Mouse (Mus musculus): ENCODE measurements around the gene Fras1.
A peak's percentile ranks its signal among the peaks of the same experiment; 100 is the strongest.

The Fras1 gene

DNA sequence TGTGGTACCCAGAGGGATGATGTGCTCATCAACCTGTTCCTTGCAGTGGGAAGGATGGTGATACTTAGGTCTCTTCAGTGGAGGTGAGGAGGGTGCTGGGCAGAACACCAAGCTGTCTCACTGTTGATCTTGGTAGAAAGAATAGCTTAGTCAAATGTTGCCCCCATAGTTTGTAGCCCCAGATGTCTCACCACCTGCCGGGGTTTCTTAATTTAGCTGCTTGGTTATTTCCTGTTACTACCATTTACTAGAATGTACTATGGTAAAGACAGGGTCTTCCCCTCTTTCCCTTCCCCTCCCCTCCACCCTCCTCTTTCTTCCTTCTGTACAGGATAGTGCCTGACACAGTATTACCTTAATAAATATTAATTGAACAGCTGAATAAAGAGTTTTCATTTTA is 118.7 kb downstream of the Fras1 start:
- no peak for DNase-seq

DNA sequence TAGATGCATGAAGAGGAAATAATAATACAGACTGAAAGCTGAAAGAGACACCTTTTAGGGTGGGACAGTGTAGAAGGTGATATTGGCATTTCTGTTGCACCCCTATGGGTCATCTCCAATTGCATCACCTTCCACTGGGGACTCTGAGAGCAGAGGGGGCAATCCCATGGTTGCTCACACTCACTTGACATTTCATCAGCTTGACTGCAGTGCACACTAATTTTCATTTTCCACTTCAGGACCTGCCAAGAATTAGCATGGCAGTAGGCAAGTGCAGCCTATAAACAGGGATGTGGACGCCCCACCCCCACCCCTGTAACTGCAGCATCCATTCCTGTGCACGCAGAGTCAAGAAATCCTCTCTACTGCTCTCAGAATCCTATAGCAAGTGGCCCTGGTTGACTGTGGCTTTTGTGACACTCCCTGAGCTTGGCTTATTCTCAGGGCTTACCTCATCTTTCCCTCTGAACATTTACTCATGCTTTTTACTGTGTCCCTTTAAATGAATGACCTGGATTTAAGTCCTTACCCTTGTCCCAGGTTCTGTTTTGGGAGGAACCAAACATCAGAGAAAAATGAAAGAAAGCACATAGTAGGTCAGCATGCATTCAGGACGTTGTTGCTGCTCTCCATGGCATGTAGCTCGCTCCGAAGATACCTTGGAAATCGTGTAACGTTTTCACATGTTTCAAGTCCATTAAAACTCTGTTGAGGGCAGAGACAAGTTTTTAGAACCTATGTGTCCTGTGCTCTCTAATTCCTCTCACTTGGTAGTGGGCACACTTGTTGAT is 120.9 kb downstream of the Fras1 start:
- DNase-seq: no peak

GRCm38 (mm10) chr5:96498083-96498482 is 124.3 kb downstream of the Fras1 start:
- DNase-seq: no peak

DNA sequence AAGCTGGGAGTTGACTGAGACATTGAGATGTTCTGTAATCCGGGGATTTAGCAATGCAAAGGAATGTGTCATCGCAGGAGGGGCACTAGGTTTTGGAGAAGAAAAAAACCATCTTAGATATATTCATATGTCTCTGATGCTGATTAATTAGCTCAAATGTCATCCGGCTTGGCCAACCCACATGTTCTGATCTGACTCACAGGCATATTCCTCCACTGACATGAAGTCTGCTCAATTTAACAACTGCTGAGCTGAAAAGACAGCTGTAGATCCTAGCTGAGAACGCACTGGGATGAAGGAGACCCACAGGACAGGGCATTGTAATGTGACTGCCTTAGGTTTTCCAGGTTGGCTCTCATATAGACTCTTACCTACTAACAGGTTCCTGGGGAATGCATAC is 128.0 kb downstream of the Fras1 start:
- no peak for DNase-seq

DNA sequence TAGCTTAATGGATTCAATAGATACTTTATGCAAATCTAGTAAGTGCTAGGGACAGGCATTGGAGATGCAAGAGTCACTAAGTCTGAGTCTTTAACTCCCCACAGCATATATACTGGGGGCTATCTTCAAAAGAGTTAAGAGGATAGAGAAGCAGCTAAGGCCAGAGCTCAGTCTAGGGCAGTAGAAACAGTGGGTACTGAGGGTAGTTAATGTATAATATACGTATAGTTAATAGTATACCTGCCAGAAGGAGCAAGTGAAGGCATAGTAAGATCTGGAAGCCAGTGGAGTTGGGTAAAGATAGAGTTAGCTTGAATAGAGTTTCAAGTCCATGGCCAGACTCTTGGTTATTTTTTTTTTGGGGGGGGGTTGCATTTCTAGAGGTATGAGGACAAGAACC is 128.6 kb downstream of the Fras1 start:
- DNase-seq: no peak

- no peak for DNase-seq
These were observed 137.2 kb downstream of the Fras1 start for GRCm38 (mm10) chr5:96511005-96511404.

- DNase-seq: no peak
These were observed 139.6 kb downstream of the Fras1 start for GRCm38 (mm10) chr5:96513327-96513726.

- no peak for DNase-seq
These were observed 142.1 kb downstream of the Fras1 start for GRCm38 (mm10) chr5:96515860-96516311.

- peak; percentile 4 to 7 for DNase-seq
These were observed 142.6 kb downstream of the Fras1 start for GRCm38 (mm10) chr5:96516329-96516728.

GRCm38 (mm10) chr5:96521541-96521940 is 147.8 kb downstream of the Fras1 start:
- no peak for DNase-seq

GRCm38 (mm10) chr5:96522909-96523409 is 149.2 kb downstream of the Fras1 start:
- no peak for DNase-seq

GRCm38 (mm10) chr5:96528296-96528695 is 154.5 kb downstream of the Fras1 start:
- peak; percentile 17 for DNase-seq

GRCm38 (mm10) chr5:96530516-96530915 is 156.8 kb downstream of the Fras1 start:
- no peak for DNase-seq

- no peak for DNase-seq
These were observed 158.2 kb downstream of the Fras1 start for GRCm38 (mm10) chr5:96531962-96532361.

GRCm38 (mm10) chr5:96536527-96536926 is 162.8 kb downstream of the Fras1 start:
- DNase-seq: no peak

DNA sequence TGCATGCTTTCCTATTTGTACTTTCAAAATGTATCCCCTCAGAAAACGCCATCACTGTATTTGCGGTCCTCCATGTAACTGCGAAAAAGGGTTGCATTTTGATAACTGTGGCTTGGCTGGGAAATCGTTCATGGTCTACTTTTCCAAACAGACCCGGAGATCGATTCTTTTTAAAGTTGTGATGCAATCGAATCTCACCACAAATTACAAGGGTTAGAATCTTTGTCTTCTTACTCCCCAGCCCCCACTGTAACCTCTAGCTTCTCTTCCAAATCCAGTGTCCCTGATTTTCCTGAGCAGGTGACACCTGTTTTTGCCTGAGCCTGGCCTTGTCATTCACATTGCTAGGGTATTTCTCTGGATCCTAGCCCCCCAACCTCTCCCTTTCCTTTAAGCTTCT is 163.2 kb downstream of the Fras1 start:
- no peak for DNase-seq

- no peak for DNase-seq
These were observed 170.4 kb downstream of the Fras1 start for GRCm38 (mm10) chr5:96544112-96544511.

DNA sequence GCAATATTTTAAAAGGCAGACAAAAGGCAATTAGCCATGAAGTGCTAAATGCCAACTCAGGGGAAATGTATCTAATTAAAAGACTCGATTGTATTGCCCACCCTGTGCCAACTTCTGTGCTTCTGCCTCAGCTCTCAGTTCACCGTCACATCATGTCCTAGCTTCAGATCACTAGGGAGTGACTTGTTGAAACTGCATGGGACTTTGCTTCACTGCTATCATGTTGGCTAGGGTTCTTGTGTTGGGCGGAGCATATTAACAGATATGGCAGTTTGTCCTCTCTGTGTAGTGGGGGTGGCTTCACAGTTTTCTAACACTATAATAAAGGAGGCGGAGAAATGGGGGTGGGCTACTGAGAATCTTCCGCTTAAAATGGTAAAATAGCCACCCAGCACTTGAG is 172.2 kb downstream of the Fras1 start:
- no peak for DNase-seq

GRCm38 (mm10) chr5:96554940-96555679 is 181.4 kb downstream of the Fras1 start:
- peak; percentile 34 to 35 for DNase-seq

GRCm38 (mm10) chr5:96558049-96558804 is 184.5 kb downstream of the Fras1 start:
- no peak for DNase-seq

DNA sequence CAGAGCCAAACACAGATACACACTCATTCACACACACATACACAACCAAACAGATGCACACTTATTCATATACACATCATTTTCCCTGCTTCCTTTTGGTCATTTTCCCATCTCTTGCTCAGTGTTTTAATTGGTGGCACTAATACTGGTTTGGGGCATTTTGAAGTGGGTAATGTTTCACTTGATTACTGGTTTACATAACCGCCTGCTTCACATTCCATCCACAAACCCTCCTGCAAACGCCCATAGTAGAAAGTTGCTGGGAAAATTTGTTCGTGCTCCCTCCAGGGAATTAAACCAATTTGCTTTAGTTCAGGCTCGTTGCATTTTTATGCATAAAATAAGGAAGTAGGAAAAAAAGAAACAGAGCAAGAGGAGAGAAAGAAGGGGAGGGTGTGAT is 200.8 kb downstream of the Fras1 start:
- no peak for DNase-seq

DNA sequence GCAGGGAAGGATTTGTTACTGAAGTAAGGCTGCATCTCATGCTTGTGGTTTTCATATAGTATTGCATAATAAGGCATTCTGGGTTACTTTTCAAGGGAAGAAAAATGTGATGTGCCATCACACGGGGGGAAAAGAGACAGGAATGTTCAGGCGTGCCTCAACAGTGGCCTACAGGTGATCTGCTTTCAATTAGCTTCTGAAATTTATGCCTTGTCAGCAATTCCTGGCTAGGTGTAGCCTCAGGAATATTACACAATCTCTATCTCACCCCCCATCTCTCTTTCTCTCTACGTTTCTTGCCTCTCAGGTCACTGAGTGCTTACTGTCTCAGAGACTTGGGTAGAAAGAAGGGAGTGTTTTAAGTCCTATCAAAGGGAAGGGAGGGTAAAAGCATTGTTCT is 204.9 kb downstream of the Fras1 start:
- DNase-seq: no peak

- DNase-seq: no peak
These were observed 206.2 kb downstream of the Fras1 start for GRCm38 (mm10) chr5:96579938-96580337.

Data from cerebellum, postnatal 10 days (tissue).